Mouse (Mus musculus) CH12.LX (cell line): ENCODE data around the gene Tmprss11e.

ENCODE experiments used
- BHLHE40 ChIP-seq: IDR thresholded peaks from 2 replicates; pipeline ENCODE4 v1.6.1; 2011; ENCODE audit warnings: mild to moderate bottlenecking, low read depth, low read length, improper control_type of control experiment
- CTCF ChIP-seq, 2 experiments: IDR thresholded peaks in 1 of 2; conservative IDR thresholded peaks in 1 of 2; 2 replicates each; pipeline ENCODE4 v1.5.1; 2011 to 2012; ENCODE audit warnings: low read depth in 2 of 2, low read length in 2 of 2, improper control_type of control experiment in 1 of 2, inconsistent platforms in 1 of 2, mild to moderate bottlenecking in 1 of 2, moderate library complexity in 1 of 2
- ELF1 ChIP-seq: IDR thresholded peaks from 2 replicates; pipeline ENCODE4 v1.6.1; 2014; ENCODE audit warnings: low read depth, mild to moderate bottlenecking, inconsistent platforms, low read length, improper control_type of control experiment
- EP300 ChIP-seq: IDR thresholded peaks from 2 replicates; pipeline ENCODE4 v1.6.1; 2011; ENCODE audit warnings: low read length, improper control_type of control experiment
- ETS1 ChIP-seq: conservative IDR thresholded peaks from 2 replicates; pipeline ENCODE4 v1.6.1; 2012; ENCODE audit warnings: low read depth, mild to moderate bottlenecking, inconsistent platforms, low read length, improper control_type of control experiment, moderate library complexity
- IRF4 ChIP-seq: IDR thresholded peaks from 2 replicates; pipeline ENCODE4 v1.6.1; 2014; ENCODE audit warnings: low read depth, mild to moderate bottlenecking, inconsistent platforms, low read length, improper control_type of control experiment
- MEF2A ChIP-seq: IDR thresholded peaks from 2 replicates; pipeline ENCODE4 v1.6.1; 2014; ENCODE audit warnings: low read depth, mild to moderate bottlenecking, inconsistent platforms, low read length, improper control_type of control experiment, borderline replicate concordance
- POLR2A ChIP-seq: IDR thresholded peaks from 2 replicates; pipeline ENCODE4 v1.6.1; 2011; ENCODE audit warnings: low read depth, mild to moderate bottlenecking, improper control_type of control experiment, low read length
- RAD21 ChIP-seq: IDR thresholded peaks from 2 replicates; pipeline ENCODE4 v1.6.1; 2011; ENCODE audit warnings: low read depth, mild to moderate bottlenecking, low read length, improper control_type of control experiment, moderate library complexity
- SMC3 ChIP-seq: IDR thresholded peaks from 2 replicates; pipeline ENCODE4 v1.6.1; 2011; ENCODE audit warnings: low read depth, low read length, improper control_type of control experiment
- TBP ChIP-seq: conservative IDR thresholded peaks from 2 replicates; pipeline ENCODE4 v1.6.1; 2011; ENCODE audit warnings: low read depth, low read length, improper control_type of control experiment
- ZC3H11A ChIP-seq: IDR thresholded peaks from 2 replicates; pipeline ENCODE4 v1.6.1; 2012; ENCODE audit warnings: low read depth, mild to moderate bottlenecking, inconsistent platforms, low read length, improper control_type of control experiment

DNA sequence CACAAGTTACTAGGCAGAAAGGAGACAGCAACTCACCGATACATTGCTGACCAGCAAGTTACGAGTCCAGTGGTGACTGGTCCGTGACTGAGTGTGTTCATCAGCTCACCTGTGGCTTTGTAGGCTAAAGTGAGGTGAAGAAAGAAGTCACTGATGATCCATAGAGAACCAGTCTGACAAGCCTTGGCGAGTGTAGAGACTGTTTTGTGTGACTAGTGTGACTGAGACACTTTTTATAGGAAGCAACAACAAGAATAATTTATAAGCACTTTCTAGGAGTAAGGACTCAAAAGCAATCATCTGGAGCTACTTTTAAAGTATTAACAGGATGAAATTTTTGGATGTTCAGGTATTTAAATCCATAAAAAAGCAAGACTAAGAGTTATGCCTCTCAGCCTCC, at the start of gene Tmprss11e:
- TF ChIP-seq CTCF (conservative IDR thresholded peaks at IDR 0.05 in 1 of 2, IDR thresholded peaks at IDR 0.05 in 1 of 2; ENCODE audit: low read depth in 2 of 2, low read length in 2 of 2), result no peak
- no peak for TF ChIP-seq RAD21
- TF ChIP-seq POLR2A, result no peak
- no peak for TF ChIP-seq TBP
- TF ChIP-seq ELF1, result no peak
- no peak for TF ChIP-seq BHLHE40
- TF ChIP-seq MEF2A, result no peak
- TF ChIP-seq SMC3, result no peak
- TF ChIP-seq ETS1, result no peak
- TF ChIP-seq EP300, result no peak
- TF ChIP-seq IRF4, result no peak
- no peak for TF ChIP-seq ZC3H11A
